8 mouse cellular contexts compared by ENCODE assay signal in genomic region chr13:51846301-51846867, GRCm38 (mm10). TPM values are rescaled to one million over a fixed set of nuclear protein-coding genes. Genes with fewer than 3 reads are reported as not detected.
DNase-seq lines count a peak whose midpoint lies in the region; ATAC-seq and TF ChIP-seq lines count a peak whose summit lies in the region.

Gene Gadd45g (plus strand): TSS chr13:51846678.

- peak within 1 kb of the TSS; percentile 91 for H3K27ac ChIP-seq in brown adipose tissue, adult 24 weeks (replicated peaks; ENCODE audit: low read depth, low read length)
- peak within 1 kb of the TSS; percentile 90 to 97 for H3K27ac ChIP-seq in heart, embryonic 14.5 days (replicated peaks in 1 of 2; ENCODE audit: control insufficient read depth in 1 of 2, insufficient read depth in 1 of 2, low read depth in 2 of 2, low read length in 2 of 2)
- peak within 1 kb of the TSS; percentile 97 for H3K27ac ChIP-seq in liver, embryonic 14.5 days
- H3K27ac ChIP-seq in neural tube, embryonic 11.5 days (ENCODE audit: low read depth, low read length) = peak within 1 kb of the TSS; percentile 85
- peak within 1 kb of the TSS; percentile 96 for H3K27ac ChIP-seq in stomach, postnatal 0 days (replicated peaks)

- peak; percentile 37; the same call in 1 of the 2 replicates for TF ChIP-seq CTCF in liver, embryonic 14.5 days (IDR thresholded peaks at IDR 0.05; ENCODE audit: low read depth)
- TF ChIP-seq CTCF in stomach, postnatal 0 days (IDR thresholded peaks at IDR 0.05; ENCODE audit: low read depth) = peak; percentile 33

- TF ChIP-seq EP300 in liver, embryonic 14.5 days (IDR thresholded peaks at IDR 0.05; ENCODE audit: low read depth) = no peak; the same call in 1 of the 2 replicates
- TF ChIP-seq EP300 in stomach, postnatal 0 days (optimal IDR thresholded peaks at IDR 0.05) = peak; percentile 73

- 0 out of 2 replicates have a peak, but pooled peaks cover 3% of the 10 kb centered on the region for H3K4me1 ChIP-seq in brown adipose tissue, adult 24 weeks (ENCODE audit: control insufficient read depth, insufficient read depth, insufficient read length, low read length)
- peaks cover 26 to 29% of the 10 kb centered on the region in 2 experiments for H3K4me1 ChIP-seq in heart, embryonic 14.5 days (ENCODE audit: control insufficient read depth in 2 of 2, insufficient read depth in 2 of 2, low read length in 2 of 2)
- peaks cover 41 to 47% of the 10 kb centered on the region in 2 experiments for H3K4me1 ChIP-seq in liver, embryonic 14.5 days (replicated peaks; ENCODE audit: control insufficient read depth in 2 of 2, insufficient read depth in 2 of 2, low read length in 1 of 2)
- H3K4me1 ChIP-seq in neural tube, embryonic 11.5 days (ENCODE audit: control insufficient read depth, insufficient read depth, low read length) = peaks cover 29% of the 10 kb centered on the region
- no peaks in the 10 kb centered on the region; the same call in 1 of the 2 replicates for H3K4me1 ChIP-seq in stomach, postnatal 0 days (replicated peaks; ENCODE audit: control insufficient read depth, insufficient read depth)

- H3K9me3 ChIP-seq in heart, embryonic 14.5 days (ENCODE audit: control insufficient read depth, low read length) = no peaks in the 10 kb centered on the region
- H3K9me3 ChIP-seq in liver, embryonic 14.5 days (ENCODE audit: control insufficient read depth, low read length) = no peaks in the 10 kb centered on the region
- no peaks in the 10 kb centered on the region for H3K9me3 ChIP-seq in neural tube, embryonic 11.5 days (ENCODE audit: control insufficient read depth, low read length)
- H3K9me3 ChIP-seq in stomach, postnatal 0 days (ENCODE audit: control insufficient read depth, low read length) = no peaks in the 10 kb centered on the region

- no peaks in the 10 kb centered on the region; the same call in 1 of the 2 replicates for H3K36me3 ChIP-seq in heart, embryonic 14.5 days (ENCODE audit: control insufficient read depth, insufficient read depth, low read length)
- no peaks in the 10 kb centered on the region for H3K36me3 ChIP-seq in liver, embryonic 14.5 days (replicated peaks; ENCODE audit: control insufficient read depth, insufficient read depth, low read depth)
- no peaks in the 10 kb centered on the region for H3K36me3 ChIP-seq in neural tube, embryonic 11.5 days (ENCODE audit: control insufficient read depth, insufficient read depth, low read length)
- no peaks in the 10 kb centered on the region for H3K36me3 ChIP-seq in stomach, postnatal 0 days (ENCODE audit: control insufficient read depth, insufficient read depth, low read length)

- H3K4me3 ChIP-seq in brown adipose tissue, adult 24 weeks (ENCODE audit: insufficient read depth, low read depth, low read length) = peak within 1 kb of the TSS; percentile 86
- peak within 1 kb of the TSS; percentile 77 to 90 for H3K4me3 ChIP-seq in heart, embryonic 14.5 days (ENCODE audit: control insufficient read depth in 1 of 2, insufficient read depth in 1 of 2, low read depth in 1 of 2, low read length in 2 of 2)
- peak within 1 kb of the TSS; percentile 87 to 88 for H3K4me3 ChIP-seq in liver, embryonic 14.5 days (ENCODE audit: insufficient read depth in 1 of 2, low read depth in 2 of 2, low read length in 2 of 2)
- peak within 1 kb of the TSS; percentile 73 for H3K4me3 ChIP-seq in neural tube, embryonic 11.5 days (ENCODE audit: low read depth, low read length)
- H3K4me3 ChIP-seq in stomach, postnatal 0 days (ENCODE audit: low read depth, low read length) = peak within 1 kb of the TSS; percentile 47

- WGBS in heart, embryonic 14.5 days = under 1% methylated on average over 31 of the region's 31 CpGs
- under 1% methylated on average over 31 of the region's 31 CpGs for WGBS in liver, embryonic 14.5 days (ENCODE audit: insufficient replicate concordance)
- WGBS in neural tube, embryonic 11.5 days = under 1% methylated on average over 31 of the region's 31 CpGs
- WGBS in stomach, postnatal 0 days = 1% methylated on average over 31 of the region's 31 CpGs

- peak; percentile 76 for ATAC-seq in heart, embryonic 14.5 days (ENCODE audit: insufficient number of reproducible peaks, insufficient read depth, low FRiP score, low read depth)
- ATAC-seq in liver, embryonic 14.5 days (ENCODE audit: insufficient read depth) = peak; percentile 66
- peak; percentile 70 for ATAC-seq in neural tube, embryonic 11.5 days (ENCODE audit: insufficient read depth, low FRiP score, low TSS enrichment)
- ATAC-seq in stomach, postnatal 0 days (ENCODE audit: low FRiP score, low TSS enrichment) = peak; percentile 86

- H3K27me3 ChIP-seq in heart, embryonic 14.5 days (ENCODE audit: control insufficient read depth, insufficient read depth, low read length) = no peaks in the 10 kb centered on the region
- no peaks in the 10 kb centered on the region for H3K27me3 ChIP-seq in liver, embryonic 14.5 days (ENCODE audit: control insufficient read depth, insufficient read depth, low read length)
- peaks cover 32% of the 10 kb centered on the region for H3K27me3 ChIP-seq in neural tube, embryonic 11.5 days (ENCODE audit: control insufficient read depth, insufficient read depth, low read length)
- H3K27me3 ChIP-seq in stomach, postnatal 0 days (ENCODE audit: control insufficient read depth, insufficient read depth, low read length) = no peaks in the 10 kb centered on the region

- H3K4me2 ChIP-seq in heart, embryonic 14.5 days (ENCODE audit: low read length) = peak within 1 kb of the TSS; percentile 90
- H3K4me2 ChIP-seq in liver, embryonic 14.5 days (ENCODE audit: low read depth) = peak within 1 kb of the TSS; percentile 99
- peak within 1 kb of the TSS; percentile 83 for H3K4me2 ChIP-seq in neural tube, embryonic 11.5 days (ENCODE audit: low read depth)
- peak within 1 kb of the TSS; percentile 98 for H3K4me2 ChIP-seq in stomach, postnatal 0 days (replicated peaks; ENCODE audit: low read depth)

- peak within 1 kb of the TSS; percentile 96 for H3K9ac ChIP-seq in heart, embryonic 14.5 days (ENCODE audit: low read length)
- H3K9ac ChIP-seq in liver, embryonic 14.5 days (replicated peaks) = peak within 1 kb of the TSS; percentile 86
- H3K9ac ChIP-seq in neural tube, embryonic 11.5 days (ENCODE audit: low read length) = peak within 1 kb of the TSS; percentile 79
- H3K9ac ChIP-seq in stomach, postnatal 0 days (ENCODE audit: low read length) = peak within 1 kb of the TSS; percentile 89

- DNase-seq in CD4-positive, CD25-positive, alpha-beta regulatory T cell, adult 2 months (ENCODE audit: low read depth, low spot score) = peak; percentile 97
- DNase-seq in fibroblast of lung, adult 2 months (ENCODE audit: low read depth) = peak; percentile 94
- peak; percentile 95 to 98 for DNase-seq in kidney, postnatal 25 days
- DNase-seq in liver, embryonic 14.5 days (ENCODE audit: low read depth in 3 of 3, low spot score in 3 of 3) = peak; percentile 90 to 93 (median 91)
- peak; percentile 97 for DNase-seq in neural tube, embryonic 11.5 days (ENCODE audit: low spot score)
- DNase-seq in stomach, postnatal 0 days (ENCODE audit: low spot score) = peak; percentile 98

RNA-seq across cellular contexts. Expression of gene Gadd45g, which starts in this region (rescaled TPM):
- polyA plus RNA-seq in brown adipose tissue, adult 24 weeks (2012; ENCODE audit: insufficient read depth, insufficient read length, missing spikeins) = 23.0 and 54.1 TPM in 2 replicates
- polyA plus RNA-seq in heart, embryonic 14.5 days (2014; fragmentation: Nextera tagmentation; extraction: Ambion mirVana) = 41.4 and 41.6 TPM in 2 replicates
- 11.4 and 14.4 TPM in 2 replicates for polyA plus RNA-seq in liver, embryonic 14.5 days (2012; rRNA removed)
- polyA plus RNA-seq in liver, embryonic 14.5 days (2014; fragmentation: Nextera tagmentation; extraction: Ambion mirVana) = 12.7 and 14.5 TPM in 2 replicates
- 149 and 170 TPM in 2 replicates for polyA plus RNA-seq in neural tube, embryonic 11.5 days (2014; fragmentation: Nextera tagmentation; extraction: Ambion mirVana)
- 37.1 and 39.1 TPM in 2 replicates for polyA plus RNA-seq in stomach, postnatal 0 days (2015; fragmentation: Nextera tagmentation; extraction: Ambion mirVana)

Comparison
In these comparisons a context has a peak if more than half of its experiments do, and no peak if none do; other contexts are left out.
1. Peak in every context shown above with its lines: DNase-seq, ATAC-seq, H3K4me3 ChIP-seq and H3K27ac ChIP-seq.